Mouse (Mus musculus): ENCODE measurements around the gene Cyp2a5. TPM values are rescaled to one million over a fixed set of nuclear protein-coding genes. Genes with fewer than 3 reads are reported as not detected.

Gene Cyp2a5
- polyA plus RNA-seq (2017; shearing (Covaris generic)), result not detected

DNA sequence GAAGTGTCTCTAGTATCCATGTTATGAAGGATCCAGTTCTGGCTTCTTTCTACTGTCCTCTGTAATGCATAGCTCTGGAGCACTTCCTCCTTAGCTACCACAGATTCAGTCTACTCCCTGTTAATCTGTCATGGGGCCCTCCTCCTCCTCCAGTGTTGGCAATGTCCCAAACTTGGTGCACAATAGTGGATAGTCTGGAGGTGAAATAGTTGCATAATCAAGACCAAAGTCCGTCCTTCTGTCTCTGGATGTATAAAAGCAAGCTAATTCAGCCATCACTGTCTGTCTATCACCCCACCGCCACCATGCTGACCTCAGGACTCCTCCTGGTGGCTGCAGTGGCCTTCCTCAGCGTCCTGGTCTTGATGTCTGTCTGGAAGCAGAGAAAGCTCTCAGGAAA lies at the start of gene Cyp2a5:
Cyp2a5 (plus strand) TSS at position 247 of the 400 bp plus-strand sequence.

DNA sequence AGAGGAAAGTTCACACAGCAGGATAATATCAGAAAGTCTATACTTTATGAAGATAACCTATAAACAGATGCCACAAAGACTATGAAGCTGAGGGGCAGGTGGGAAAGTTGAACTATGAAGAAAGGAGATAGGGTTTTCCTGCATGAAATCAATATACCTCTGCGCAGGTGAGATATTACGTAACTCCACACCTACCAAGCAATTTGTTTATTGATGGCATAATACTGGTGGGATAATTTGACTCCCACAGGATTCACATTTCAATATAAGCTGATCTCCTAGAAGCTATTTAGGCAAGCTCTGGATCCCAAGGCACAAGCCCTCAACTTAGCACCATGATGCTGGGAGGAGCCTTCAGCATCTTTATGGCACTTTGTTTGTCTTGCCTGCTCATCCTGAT lies 26.5 kb upstream of the Cyp2a5 start, which contains the start of gene Cyp2g1:
Cyp2g1 (plus strand) TSS at position 301 of the 400 bp plus-strand sequence.

Other genes starting within 250 kb of the Cyp2a5 start
- gene Vmn1r185, start 216.8 kb upstream of the Cyp2a5 start, polyA plus RNA-seq (2017; shearing (Covaris generic)), result under 1 TPM in 1 of 2 experiments, not detected in 1; 0.09 TPM
- gene Cyp2b23, start 148.9 kb upstream of the Cyp2a5 start, polyA plus RNA-seq (2017; shearing (Covaris generic)), result not detected
- gene Cyp2b19, start 78.2 kb upstream of the Cyp2a5 start, polyA plus RNA-seq (2017; shearing (Covaris generic)), result under 1 TPM in 1 of 2 experiments, not detected in 1; 0.34 TPM
- gene Cyp2g1, start 26.4 kb upstream of the Cyp2a5 start, polyA plus RNA-seq (2017; shearing (Covaris generic)), result not detected
- gene Cyp2a22, start 104.1 kb downstream of the Cyp2a5 start, polyA plus RNA-seq (2017; shearing (Covaris generic)), result under 1 TPM in 1 of 2 experiments, not detected in 1; 0.05 TPM
- under 1 TPM; 0.10 to 0.16 TPM for gene Cyp2a12, start 193.8 kb downstream of the Cyp2a5 start, polyA plus RNA-seq (2017; shearing (Covaris generic))